Mouse (Mus musculus) erythroblast, embryonic 14.5 days (primary cell): ENCODE results near the gene 1810024B03Rik.

Experiments used
- GATA1 ChIP-seq: IDR thresholded peaks from 2 replicates; pipeline ENCODE4 v1.6.1; 2012; ENCODE audit warnings: low read length, inconsistent platforms, mixed read lengths
- TAL1 ChIP-seq: IDR thresholded peaks from 3 replicates; pipeline ENCODE4 v1.6.1; 2012; ENCODE audit warnings: low read length, inconsistent platforms, mixed read lengths

- TF ChIP-seq TAL1 (no peak), GATA1 (no peak)
Measured at GRCm38 (mm10) chr2:127255294-127255693, 47.2 kb upstream of the 1810024B03Rik start.
